Mouse (Mus musculus): ENCODE measurements around the gene Gm37240. TPM values are rescaled to one million over a fixed set of nuclear protein-coding genes. Genes with fewer than 3 reads are reported as not detected.

Gm37240 gene
- polyA plus RNA-seq, 1 experiment from 2014 or later, result 1.1 TPM

DNA sequence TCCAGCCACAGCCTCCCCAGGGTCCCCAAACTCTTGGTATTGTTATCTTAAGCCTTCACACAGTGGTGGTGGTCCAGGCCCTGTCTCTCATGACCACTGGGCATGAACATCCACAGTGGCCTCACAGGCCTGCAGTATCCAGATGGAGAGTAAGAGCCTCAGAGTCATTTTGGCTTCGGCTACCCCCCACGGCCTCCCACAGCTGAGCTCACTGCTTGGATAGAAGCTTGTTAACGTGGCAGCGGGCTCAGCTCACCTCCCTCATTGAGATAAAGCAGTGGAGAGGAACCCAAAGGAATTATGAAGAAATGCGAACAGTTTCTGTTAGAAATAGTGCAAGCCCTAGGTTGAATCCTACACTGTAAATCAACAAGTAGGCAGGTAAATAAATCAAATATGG lies 1439.5 kb downstream of the Gm37240 start:
- WGBS, result 62% methylated on average over 5 of the region's 5 CpGs
- H3K27me3 ChIP-seq (replicated peaks; ENCODE audit: control insufficient read depth, insufficient read depth, low read length), result no peaks in the 10 kb centered on the region
- no peaks in the 10 kb centered on the region for H3K4me1 ChIP-seq (ENCODE audit: control insufficient read depth, insufficient read depth, low read length)
- H3K27ac ChIP-seq (ENCODE audit: low read depth, low read length), result no peak overlapping the region
- no peaks in the 10 kb centered on the region for H3K36me3 ChIP-seq (ENCODE audit: control insufficient read depth, insufficient read depth, low read length)
- no peak for DNase-seq (ENCODE audit: low spot score)
- H3K9ac ChIP-seq (ENCODE audit: low read length), result no peak overlapping the region
- H3K4me3 ChIP-seq (ENCODE audit: low read depth, low read length), result no peak overlapping the region
- no peak for ATAC-seq
- H3K4me2 ChIP-seq (ENCODE audit: low read length), result no peak overlapping the region
- no peaks in the 10 kb centered on the region for H3K9me3 ChIP-seq (replicated peaks; ENCODE audit: control insufficient read depth, low read length)

MicroRNA genes within 50 kb of the gene (microRNA counts, 519-probe panel; counts per million panel counts)
- not detected for microRNA mmu-miR-466k

Small RNA genes within 50 kb of the gene (microRNA-seq; reads per million reads assigned to microRNA genes)
- not detected for gene Mir466k

Other genes with a start within 250 kb of the Gm37240 start
- gene Fam160a1, start 70.2 kb downstream of the Gm37240 start, polyA plus RNA-seq (2014; fragmentation: Nextera tagmentation; extraction: Ambion mirVana), result 0.51 and 0.99 TPM in 2 replicates
- 0.57 and 0.72 TPM in 2 replicates for gene Glt28d2, start within 50 bp of the Gm37240 start, polyA plus RNA-seq (2014; fragmentation: Nextera tagmentation; extraction: Ambion mirVana)
- gene Sh3d19, start 83.6 kb upstream of the Gm37240 start, polyA plus RNA-seq (2014; fragmentation: Nextera tagmentation; extraction: Ambion mirVana), result 4.6 and 6.9 TPM in 2 replicates
- not detected in 2 replicates for gene Prss48, start 115.0 kb upstream of the Gm37240 start, polyA plus RNA-seq (2014; fragmentation: Nextera tagmentation; extraction: Ambion mirVana)